Mouse (Mus musculus) limb, embryonic 14.5 days (tissue): Measurements from ENCODE around the gene Galnt4. TPM values are rescaled to one million over a fixed set of nuclear protein-coding genes. Genes with fewer than 3 reads are reported as not detected.

Experiments
- ATAC-seq: fragments of 200-750 bp; cut with Nextera tagmentation; 2 replicates; pipeline ENCODE4 v1.8.0; 2017; ENCODE audit warnings: low read depth, moderate number of reproducible peaks, moderate TSS enrichment; ENCODE audit not compliant: low FRiP score
- DNase-seq: peaks from one replicate; pipeline ENCODE4 v3.0.0-alpha.2; 2015; ENCODE audit warnings: low spot score
- H3K27ac ChIP-seq: fragments of 300-500 bp; sonication (generic); replicated peaks from 2 replicates; pipeline ENCODE4 v1.5.1; 2014; ENCODE audit warnings: low read depth, mild to moderate bottlenecking, low read length, moderate library complexity, mixed read lengths
- H3K27me3 ChIP-seq: fragments of 300-500 bp; sonication (generic); 2 replicates; pipeline ENCODE4 v1.6.1; 2014; ENCODE audit warnings: low read length, mixed read lengths; ENCODE audit not compliant: control insufficient read depth, insufficient read depth
- H3K36me3 ChIP-seq: fragments of 300-500 bp; sonication (generic); 2 replicates; pipeline ENCODE4 v1.6.1; 2014; ENCODE audit warnings: mild to moderate bottlenecking, low read length, moderate library complexity, mixed read lengths; ENCODE audit not compliant: control insufficient read depth, insufficient read depth
- H3K4me1 ChIP-seq: fragments of 300-500 bp; sonication (generic); 2 replicates; pipeline ENCODE4 v1.6.1; 2014; ENCODE audit warnings: antibody characterized with exemption, low read length, mixed read lengths; ENCODE audit not compliant: control insufficient read depth, insufficient read depth
- H3K4me2 ChIP-seq: fragments of 300-500 bp; sonication (generic); replicated peaks from 2 replicates; pipeline ENCODE4 v1.6.1; 2014; ENCODE audit warnings: low read depth, mild to moderate bottlenecking, low read length, moderate library complexity; ENCODE audit not compliant: severe bottlenecking
- H3K4me3 ChIP-seq: fragments of 300-500 bp; sonication (generic); replicated peaks from 2 replicates; pipeline ENCODE4 v1.5.1; 2014; ENCODE audit warnings: low read length
- H3K9ac ChIP-seq: fragments of 300-500 bp; sonication (generic); 2 replicates; pipeline ENCODE4 v1.6.1; 2014; ENCODE audit warnings: mild to moderate bottlenecking, low read depth, low read length, moderate library complexity; ENCODE audit not compliant: severe bottlenecking
- H3K9me3 ChIP-seq: fragments of 300-500 bp; sonication (generic); 2 replicates; pipeline ENCODE4 v1.6.1; 2016; ENCODE audit warnings: low read length; ENCODE audit not compliant: control insufficient read depth
- POLR2A ChIP-seq: fragments of 200-500 bp; IDR thresholded peaks from 2 replicates; pipeline ENCODE4 v1.8.0; 2012; ENCODE audit warnings: inconsistent platforms, mild to moderate bottlenecking, moderate library complexity, borderline replicate concordance; ENCODE audit not compliant: insufficient read depth, insufficient read length; ENCODE audit errors: extremely low read depth
- WGBS: fragments of 180-500 bp; shearing (Covaris S2); extraction: QIAGEN DNeasy Blood & Tissue Kit; methylation state at CpG from one replicate; pipeline ENCODE4 v1.1.7; 2014; 5-methylcytosine and 5-hydroxymethylcytosine counted together
- polyA plus RNA-seq, 2 experiments: library from polyadenylated mRNA; depleted of rRNA in 1 of 2; stranded (reverse) in 1 of 2; unstranded in 1 of 2; fragments of >200 nt; fragmentation: Nextera tagmentation in 1 of 2; extraction: Ambion mirVana in 1 of 2; gene quantifications; 2 replicates each; pipeline versions ENCODE4 v1.2.1 to v1.2.3; 2012 to 2014

Galnt4 gene
- polyA plus RNA-seq, 2 experiments: 4.3 to 13.0 TPM

DNA sequence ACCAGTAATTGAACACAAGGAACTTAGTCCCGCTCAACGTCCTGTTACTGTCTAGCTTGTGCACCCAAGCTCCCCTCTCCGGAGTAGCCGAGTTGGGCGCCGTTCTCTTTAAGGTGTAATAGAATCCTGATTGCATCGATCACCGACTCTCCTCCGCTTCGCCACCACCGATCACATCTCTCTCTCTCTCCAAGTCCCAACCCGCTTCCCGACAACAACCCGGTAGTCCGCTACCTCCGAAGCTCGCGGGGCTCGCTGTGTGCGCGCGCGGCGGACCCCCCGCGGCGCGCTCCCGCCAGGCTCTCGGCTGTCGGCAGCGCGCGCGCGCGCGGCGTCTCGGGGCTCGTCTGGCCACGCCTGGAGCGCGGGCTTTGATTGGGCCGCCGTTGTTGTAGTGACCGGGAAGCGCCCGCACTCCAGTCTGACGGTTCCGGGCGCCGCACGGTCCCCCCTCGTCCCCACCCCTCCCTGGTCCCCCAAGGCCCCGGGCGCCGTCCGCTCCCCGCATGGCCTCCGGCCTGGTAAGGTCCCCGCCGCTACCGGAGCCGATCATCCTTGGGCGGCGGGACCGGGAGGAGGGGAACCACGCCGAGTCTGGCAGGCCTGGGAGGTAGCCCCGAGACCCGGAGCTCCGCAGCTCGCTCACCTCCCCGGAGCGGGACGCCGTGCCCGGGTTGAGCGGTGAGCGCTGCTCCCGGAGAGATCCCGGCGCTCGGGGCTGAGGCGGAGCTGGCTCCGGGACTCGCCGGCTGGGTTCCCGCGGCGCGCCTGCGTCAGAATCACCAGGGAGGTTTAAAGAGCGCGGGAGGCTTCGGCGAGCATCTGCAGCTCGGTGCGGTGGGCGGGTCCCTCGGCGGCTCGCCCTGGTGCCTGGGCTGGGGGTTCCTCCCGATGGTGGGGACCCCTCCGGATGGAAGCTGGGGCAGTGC, 992 bp upstream of the Galnt4 start, which contains the start of gene Poc1b:
Poc1b (plus strand) TSS at position 334 of the 929 bp plus-strand sequence.
- no peaks in the 10 kb centered on the region for H3K27me3 ChIP-seq
- no peaks in the 10 kb centered on the region for H3K9me3 ChIP-seq
- H3K36me3 ChIP-seq: peaks cover 11% of the 10 kb centered on the region; the same call in 1 of the 2 replicates
- H3K4me3 ChIP-seq: peak within 1 kb of the TSS; percentile 94
- peak within 1 kb of the TSS; percentile 85 for H3K27ac ChIP-seq
- under 1% methylated on average over 70 of the region's 106 CpGs for WGBS
- peak within 1 kb of the TSS; percentile 87 for H3K9ac ChIP-seq
- DNase-seq (peak; percentile 93), ATAC-seq (peak; percentile 89)
- peak within 1 kb of the TSS; percentile 71 for H3K4me2 ChIP-seq
- TF ChIP-seq POLR2A: no peak
- H3K4me1 ChIP-seq: peaks cover 7% of the 10 kb centered on the region; the same call in 1 of the 2 replicates

DNA sequence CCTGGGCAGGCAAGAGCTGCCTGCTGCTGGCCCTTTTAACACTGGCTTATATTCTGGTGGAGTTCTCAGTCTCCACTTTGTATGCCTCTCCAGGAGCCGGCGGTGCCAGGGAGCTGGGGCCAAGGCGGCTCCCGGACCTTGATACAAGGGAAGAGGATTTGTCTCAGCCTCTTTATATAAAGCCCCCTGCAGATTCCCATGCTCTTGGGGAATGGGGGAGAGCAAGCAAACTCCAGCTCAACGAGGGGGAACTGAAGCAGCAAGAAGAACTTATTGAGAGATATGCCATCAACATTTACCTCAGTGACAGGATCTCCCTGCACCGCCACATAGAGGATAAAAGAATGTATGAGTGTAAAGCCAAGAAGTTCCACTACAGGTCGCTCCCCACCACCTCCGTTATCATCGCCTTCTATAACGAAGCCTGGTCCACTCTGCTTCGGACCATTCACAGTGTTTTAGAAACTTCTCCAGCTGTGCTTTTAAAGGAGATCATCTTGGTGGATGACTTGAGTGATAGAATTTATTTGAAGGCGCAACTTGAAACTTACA, 548 bp downstream of the Galnt4 start:
- Histone ChIP-seq H3K9me3 (no peaks in the 10 kb centered on the region), H3K4me2 (peak overlapping the region; percentile 71), H3K27me3 (no peaks in the 10 kb centered on the region), H3K36me3 (peaks cover 11% of the 10 kb centered on the region; the same call in 1 of the 2 replicates), H3K27ac (0 out of 2 replicates have a peak overlapping the region, but pooled peaks have one; percentile 39), H3K9ac (peak overlapping the region; percentile 87), H3K4me3 (peak overlapping the region; percentile 94), H3K4me1 (peaks cover 7% of the 10 kb centered on the region; the same call in 1 of the 2 replicates)
- ATAC-seq: no peak
- no peak for DNase-seq
- WGBS: 29% methylated on average over 12 of the region's 12 CpGs
- TF ChIP-seq POLR2A: no peak

DNA sequence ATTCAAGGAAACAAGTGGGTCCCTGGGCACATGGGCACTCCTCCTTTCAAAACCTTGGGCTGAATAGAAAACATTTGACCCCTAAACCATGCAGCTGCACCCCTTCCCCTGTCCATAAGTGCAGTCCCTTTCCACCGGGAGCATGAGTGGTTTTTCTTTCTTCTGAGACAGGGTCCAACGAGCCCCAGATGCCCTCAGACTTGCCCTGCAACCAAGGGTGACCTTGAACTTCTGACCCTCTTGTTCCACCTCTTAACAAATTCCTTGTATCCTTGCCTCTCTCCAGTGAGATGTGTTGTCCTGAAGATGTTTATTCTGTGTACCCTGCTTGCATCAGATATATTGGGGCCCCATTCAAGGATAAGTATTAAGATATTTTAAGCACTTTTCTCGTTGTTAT, 5.6 kb downstream of the Galnt4 start:
- H3K27me3 ChIP-seq: no peaks in the 10 kb centered on the region
- peaks cover 24% of the 10 kb centered on the region for H3K4me1 ChIP-seq
- no peak for TF ChIP-seq POLR2A
- peaks cover 11% of the 10 kb centered on the region; the same call in 1 of the 2 replicates for H3K36me3 ChIP-seq
- H3K4me2 ChIP-seq: no peak overlapping the region
- ATAC-seq (no peak), DNase-seq (no peak)
- H3K9me3 ChIP-seq: no peaks in the 10 kb centered on the region
- H3K27ac ChIP-seq: no peak overlapping the region
- H3K4me3 ChIP-seq: no peak overlapping the region
- WGBS: 53% methylated on average over 3 of the region's 3 CpGs
- no peak overlapping the region for H3K9ac ChIP-seq

DNA sequence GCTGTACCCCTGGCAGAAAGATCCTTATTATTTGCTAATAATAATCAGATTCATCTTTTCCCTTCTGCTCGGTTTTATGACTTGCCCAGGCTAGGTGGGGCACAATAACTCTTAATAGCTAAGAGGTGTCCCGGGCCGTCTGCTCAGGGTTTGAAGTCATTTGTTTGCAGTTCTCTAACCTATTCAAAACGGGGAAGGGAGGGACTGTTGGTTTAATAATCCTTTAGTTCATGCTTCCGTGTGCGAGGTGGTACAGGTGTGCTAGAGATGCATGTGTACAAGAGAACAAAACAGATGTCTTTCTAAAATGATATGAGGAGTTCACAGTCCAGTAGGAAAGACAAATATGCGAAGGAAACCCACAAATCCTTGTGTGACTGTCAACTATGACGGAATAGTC, 6.3 kb downstream of the Galnt4 start:
- H3K4me3 ChIP-seq: no peak overlapping the region
- H3K4me1 ChIP-seq: peaks cover 32% of the 10 kb centered on the region
- WGBS: 60% methylated on average over 8 of the region's 8 CpGs
- H3K27ac ChIP-seq: no peak overlapping the region
- DNase-seq (no peak), ATAC-seq (no peak)
- H3K9ac ChIP-seq: no peak overlapping the region
- no peak for TF ChIP-seq POLR2A
- H3K9me3 ChIP-seq: no peaks in the 10 kb centered on the region
- H3K36me3 ChIP-seq: peaks cover 11% of the 10 kb centered on the region; the same call in 1 of the 2 replicates
- no peaks in the 10 kb centered on the region for H3K27me3 ChIP-seq
- H3K4me2 ChIP-seq: no peak overlapping the region

DNA sequence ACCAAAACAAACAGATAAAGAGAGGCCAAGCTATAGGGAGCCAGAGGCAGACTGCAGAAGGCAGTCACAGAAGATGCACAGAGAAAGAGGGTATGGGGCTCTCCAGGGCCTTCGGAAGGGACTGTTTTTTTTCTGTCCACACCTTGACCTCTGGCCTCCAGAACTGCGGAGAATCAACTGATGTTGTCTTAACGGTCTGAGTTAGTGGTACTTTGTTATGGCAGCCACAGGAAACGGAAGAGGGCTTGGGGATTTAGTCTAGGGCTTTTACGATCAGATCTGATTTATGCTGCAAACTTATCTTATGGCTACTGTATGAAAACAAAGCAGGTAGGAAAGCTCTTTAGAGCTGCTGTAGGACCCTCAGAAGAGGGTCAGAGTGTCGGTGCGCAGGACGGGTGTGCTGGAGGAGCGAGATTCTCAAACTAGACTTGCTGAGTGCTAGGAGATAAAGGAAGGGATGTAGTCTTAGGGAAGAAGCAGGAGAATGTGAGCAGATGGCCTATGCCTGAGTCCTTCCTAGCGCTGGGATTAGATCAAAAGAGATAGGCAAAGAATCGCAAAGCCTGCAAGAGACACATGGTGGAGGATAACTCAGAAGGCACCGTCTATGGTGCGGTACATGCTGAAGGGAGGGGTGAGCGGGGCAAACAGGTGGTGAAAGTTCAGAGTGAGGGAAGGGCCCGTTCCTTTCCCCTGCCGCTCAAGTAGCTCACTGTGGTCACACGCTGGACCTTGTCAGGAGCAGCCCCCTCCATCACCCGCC, 7.7 kb downstream of the Galnt4 start:
- 21% methylated on average over 18 of the region's 18 CpGs for WGBS

More for the DNA sequence above, 7.7 kb downstream of the Galnt4 start:
- Histone ChIP-seq H3K9ac (no peak overlapping the region), H3K4me2 (no peak overlapping the region), H3K36me3 (no peaks in the 10 kb centered on the region), H3K27ac (no peak overlapping the region), H3K4me3 (no peak overlapping the region), H3K4me1 (peaks cover 33% of the 10 kb centered on the region), H3K9me3 (no peaks in the 10 kb centered on the region), H3K27me3 (no peaks in the 10 kb centered on the region)
- TF ChIP-seq POLR2A: no peak
- no peak for DNase-seq
- ATAC-seq: no peak
